Mouse (Mus musculus): ENCODE data around the gene Nt5c3b.
A peak's percentile ranks its signal among the peaks of the same experiment; 100 is the strongest.

Nt5c3b gene

DNA sequence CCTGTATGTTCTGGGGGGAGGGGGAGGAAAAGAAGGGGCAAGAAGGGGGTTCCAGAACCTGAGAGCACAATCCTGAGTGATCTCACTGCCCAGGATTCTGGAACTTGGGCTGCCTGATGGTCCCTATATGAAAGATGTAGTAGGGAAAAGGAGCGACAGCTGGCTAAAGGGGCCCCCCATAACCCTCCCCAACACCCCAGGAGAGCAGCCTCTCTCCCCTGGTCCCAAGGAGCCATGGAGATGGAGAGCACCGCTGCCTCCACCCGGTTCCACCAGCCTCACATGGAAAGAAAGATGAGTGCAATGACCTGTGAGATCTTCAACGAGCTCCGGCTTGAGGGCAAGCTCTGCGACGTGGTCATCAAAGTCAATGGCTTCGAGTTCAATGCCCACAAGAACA is at the start of gene Nt5c3b, which contains the start of gene Klhl10:
TSS of gene Nt5c3b (minus strand) at position 12 of the 400 bp plus-strand sequence.
TSS of gene Klhl10 (plus strand) at position 121 of the 400 bp plus-strand sequence.
- no peak for DNase-seq

DNA sequence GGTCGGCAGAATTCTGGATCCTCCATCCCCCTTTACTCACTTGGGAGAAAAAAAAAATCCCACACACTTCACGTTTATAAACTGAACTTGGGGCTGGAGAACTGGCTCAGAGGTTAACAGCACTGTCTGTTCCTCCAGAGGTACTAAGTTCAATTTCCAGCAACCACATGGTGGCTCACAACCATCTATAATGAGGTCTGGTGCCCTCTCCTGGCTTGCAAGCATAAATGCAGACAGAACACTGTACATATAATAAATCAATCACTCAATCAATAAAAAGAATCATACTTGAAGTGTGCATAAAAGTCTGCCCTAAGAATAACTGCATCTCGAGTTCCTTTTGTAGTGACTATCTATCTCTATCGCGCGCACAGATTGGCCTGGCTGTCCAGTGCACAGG is 49.3 kb upstream of the Nt5c3b start:
- DNase-seq = no peak

DNA sequence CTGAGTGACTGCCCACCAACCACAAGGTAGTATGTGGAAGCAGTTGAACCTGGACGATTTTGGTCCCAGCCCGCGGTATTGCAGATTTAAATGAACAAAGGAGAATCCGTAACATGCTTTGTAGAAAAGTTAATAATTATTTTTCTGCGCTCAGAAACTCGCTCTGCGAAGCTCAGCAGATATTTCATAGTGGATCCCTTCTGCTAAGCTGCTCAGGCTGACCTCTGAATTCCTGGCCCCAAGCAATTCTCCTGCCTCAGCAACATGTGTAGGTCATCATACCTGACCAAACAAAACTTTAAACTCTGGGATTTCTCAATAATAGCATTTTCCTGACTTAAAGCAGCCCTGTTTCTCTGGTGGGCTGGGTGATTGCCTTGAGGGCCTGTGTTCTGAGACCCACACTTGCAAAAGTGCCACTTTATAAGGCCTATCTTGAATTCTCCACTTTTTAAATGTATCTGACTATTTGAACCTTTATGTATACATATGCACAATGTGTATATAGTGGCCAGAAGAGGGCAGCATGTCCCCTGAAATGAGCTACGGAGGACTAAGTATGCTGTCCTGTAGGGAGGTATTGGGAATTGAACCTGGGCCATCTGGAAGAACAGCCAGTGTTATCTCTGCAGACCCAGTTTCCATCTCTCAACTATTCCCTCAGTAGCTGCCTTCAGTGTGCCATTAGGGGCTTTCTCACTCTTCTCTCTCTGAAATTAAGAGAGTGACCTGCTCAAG is 44.4 kb upstream of the Nt5c3b start:
- peak; percentile 74 to 75 for DNase-seq

DNA sequence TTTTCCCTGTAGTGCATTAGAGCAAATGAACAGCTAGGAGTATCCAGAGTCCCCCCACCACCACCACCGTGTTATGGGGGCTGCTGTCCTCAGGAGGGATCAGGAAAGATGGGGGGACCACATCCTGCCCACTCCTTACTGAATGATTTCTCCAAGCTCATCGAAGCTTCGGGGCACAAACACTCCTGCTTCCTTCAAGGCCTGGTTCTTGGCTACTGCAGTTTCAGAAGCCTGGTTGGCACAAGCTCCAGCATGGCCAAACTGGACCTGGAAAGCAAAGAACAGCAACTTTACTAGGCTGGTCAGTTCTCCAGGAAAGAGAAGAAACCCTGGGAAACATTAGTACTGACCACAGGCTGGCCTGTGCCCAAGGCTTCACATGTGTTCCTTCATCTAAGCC is 42.9 kb upstream of the Nt5c3b start:
- DNase-seq = no peak

DNA sequence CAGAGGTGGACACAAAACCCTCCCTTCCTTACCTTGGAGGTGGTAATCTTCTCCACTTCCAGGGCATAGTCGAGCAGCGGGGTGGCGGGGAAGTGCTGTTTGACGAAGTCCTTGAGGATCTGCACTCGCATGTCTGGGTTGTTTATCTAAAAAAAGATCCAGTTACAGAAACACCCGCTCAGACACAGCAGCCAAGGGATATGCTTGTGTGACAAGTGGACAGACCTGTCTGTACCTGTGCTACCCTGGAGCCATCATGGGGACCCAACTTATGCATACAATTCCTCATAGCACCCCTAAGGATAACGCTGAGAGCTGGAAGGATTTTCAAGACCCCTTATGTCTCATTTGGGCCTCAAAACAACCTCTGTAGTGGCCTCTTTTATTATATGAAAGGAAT is 37.5 kb upstream of the Nt5c3b start:
- DNase-seq = no peak

DNA sequence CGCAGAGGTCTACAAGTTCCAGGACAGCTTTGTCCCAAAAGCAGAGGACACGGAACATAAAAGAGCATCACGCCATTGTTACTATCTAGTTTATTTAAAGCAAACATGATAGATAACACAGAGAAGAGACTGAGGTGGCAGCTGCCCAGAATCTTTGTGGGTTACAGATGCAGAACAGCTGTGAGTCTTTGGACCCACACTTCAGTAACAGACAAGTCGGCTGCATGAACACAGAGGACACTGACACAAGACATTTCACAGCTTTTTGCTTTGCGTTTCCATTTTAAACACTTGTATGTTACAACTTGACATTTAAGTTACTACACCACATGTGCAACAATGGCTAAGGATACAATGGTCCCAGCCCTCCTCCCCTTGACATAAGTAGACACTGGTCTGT is 34.7 kb upstream of the Nt5c3b start:
- no peak for DNase-seq

DNA sequence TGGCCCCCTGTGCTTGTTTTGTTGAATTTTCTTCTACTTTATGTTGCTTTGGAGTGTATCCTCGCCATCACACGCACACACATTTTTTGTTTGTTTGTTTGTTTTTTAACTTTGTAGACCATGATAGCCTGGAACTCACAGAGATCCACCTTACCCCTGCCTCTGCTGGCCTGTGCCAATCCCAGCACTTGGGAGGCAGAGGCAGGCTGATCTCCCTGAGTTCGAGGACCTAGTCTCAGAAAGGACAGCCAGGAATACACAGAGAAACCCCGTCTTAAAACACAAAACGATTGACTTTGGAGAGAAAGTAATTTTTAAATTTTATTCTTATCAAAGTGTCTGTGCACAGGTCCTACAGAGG is 31.3 kb upstream of the Nt5c3b start:
- DNase-seq = no peak

DNA sequence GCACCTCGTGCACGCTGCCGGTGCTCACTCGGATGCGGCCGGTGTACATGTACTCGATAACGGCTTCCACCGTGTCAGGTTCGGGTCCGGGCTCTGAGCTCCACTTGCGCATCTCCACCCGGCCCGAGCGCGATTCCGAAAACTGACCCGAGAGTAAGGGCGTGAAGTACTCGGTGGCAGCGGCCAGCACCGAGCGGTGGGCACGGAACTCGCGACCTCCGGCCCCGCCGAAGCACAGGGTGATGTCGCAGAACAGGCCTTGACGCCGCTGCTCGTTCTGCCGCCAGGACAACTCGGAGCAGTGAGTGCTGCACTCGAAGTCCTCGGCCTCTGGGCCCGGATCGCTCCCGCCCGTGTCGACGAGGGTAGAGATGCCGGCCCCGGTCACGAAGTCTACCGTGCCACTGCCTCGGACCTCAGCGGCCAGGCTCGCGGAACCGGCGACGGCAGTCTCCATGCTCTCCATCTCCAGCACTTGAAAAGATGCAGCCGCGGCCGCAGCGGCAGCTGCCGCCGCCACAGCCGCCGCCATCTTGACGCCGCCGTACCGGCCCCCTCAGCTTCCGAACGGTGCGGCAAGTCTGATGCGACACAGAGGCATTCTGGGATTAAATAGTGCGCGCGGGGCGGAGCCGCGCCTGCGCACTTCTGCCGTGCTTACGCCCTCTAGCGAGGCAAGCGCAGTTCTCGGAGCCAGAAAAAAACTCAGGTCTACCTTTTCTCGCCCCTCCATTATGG is 30.8 kb upstream of the Nt5c3b start, which contains the start of gene Klhl11:
TSS of gene Klhl11 (minus strand) at position 545 of the 738 bp plus-strand sequence.
- DNase-seq = peak; percentile 92 to 95

DNA sequence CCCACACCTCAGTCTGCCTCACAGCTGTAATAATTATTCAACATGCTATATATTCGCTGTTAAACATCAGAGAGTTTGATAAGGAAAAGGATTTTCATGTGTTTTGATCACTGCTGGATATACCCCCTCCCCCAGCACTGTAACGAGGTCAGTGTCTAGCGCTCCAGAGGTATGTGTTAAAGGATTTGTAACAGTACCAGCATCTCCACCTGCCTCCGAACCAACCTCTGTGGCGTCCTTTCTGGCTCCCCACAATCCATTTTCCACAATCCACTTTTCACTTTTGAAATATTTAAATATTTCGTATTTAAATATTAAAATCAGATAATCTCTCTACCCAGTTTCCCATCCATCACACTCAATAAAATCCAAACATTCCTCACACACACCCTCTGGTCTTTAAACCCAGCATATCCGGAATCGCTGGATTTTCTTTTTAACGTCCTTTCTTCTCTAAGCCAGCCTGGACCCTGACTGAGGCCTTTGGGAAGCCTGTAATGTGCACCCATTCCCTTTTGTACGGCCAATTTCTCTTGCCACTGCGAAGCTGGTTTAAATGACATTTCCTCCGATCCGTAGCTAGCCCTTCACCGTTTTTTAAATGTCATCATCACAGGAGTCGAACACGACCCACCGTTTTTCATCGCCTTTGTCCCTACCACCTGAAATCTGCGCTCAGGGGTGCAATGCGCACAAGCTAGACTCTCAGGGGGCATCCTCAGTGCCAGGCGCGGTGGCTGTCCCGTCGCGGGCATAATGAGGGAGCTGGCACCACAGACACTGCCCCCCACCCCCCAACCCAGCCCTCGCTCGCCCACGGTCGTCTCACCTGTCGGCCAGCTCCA is 30.0 kb upstream of the Nt5c3b start:
- peak in 1 of 2 experiments; percentile 24 for DNase-seq

DNA sequence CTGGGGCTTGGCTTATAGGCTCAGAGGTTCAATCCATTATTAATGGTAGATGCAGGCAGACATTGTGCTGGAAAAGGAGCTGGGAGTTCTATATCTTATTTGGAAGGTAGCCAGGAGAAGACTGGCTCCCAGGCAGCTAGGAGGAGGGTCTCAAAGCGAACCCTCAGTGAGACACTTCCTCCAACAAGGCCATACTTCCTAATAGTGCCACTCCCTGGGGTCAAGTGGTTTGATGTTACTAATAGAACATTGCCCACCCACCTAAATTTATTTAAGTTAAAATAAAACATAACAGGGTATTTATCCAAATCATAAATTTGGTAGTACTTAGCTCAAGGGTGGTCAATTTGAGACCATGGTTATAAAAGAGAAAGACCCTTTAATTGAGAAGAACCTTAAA is 24.2 kb upstream of the Nt5c3b start:
- DNase-seq = no peak

DNA sequence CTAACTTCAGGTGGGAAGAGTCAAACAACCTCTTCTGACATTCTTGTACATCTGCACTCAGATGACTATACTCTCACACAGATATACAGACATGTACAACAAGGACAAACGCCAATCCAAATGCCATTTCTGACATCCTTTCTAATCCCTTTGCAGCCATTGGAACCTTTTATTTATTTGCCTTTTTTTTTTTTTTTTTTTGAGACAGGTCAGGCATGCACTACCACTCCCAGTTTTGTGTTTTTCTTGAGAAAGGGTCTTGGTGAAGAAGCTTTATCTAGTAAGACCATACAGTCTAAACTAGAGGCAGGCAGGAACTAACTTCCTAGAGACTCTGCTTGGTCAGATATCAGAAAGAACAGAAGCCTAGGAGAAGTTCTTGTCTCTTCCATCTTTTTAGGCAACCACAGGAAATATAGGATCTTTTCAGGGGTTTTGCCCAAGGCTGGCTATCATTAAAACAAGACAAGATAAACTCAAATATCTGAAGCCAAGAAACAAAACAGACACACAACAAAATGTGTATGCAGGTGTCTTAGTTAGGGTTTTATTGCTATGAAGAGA is 23.7 kb upstream of the Nt5c3b start:
- DNase-seq = no peak

DNA sequence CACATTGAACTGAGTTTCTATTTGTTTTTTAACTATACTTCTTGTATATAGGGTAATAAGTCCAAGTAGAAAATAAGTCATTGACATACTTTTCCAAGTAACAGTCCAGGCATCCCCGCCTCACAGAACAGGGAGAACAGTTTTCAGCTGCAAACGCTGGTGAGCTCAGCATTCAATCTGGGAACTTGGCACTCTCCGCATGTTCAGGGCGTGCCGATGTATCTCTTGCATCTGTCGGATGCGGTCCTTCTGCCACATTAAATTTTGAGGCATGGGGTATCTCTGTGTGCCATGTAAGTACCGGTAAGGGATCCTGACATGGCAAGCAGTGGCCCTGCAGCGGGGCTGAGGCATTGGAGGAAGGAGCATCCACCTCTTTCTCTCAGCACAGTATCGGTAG is 21.1 kb upstream of the Nt5c3b start:
- peak; percentile 19 to 29 for DNase-seq

DNA sequence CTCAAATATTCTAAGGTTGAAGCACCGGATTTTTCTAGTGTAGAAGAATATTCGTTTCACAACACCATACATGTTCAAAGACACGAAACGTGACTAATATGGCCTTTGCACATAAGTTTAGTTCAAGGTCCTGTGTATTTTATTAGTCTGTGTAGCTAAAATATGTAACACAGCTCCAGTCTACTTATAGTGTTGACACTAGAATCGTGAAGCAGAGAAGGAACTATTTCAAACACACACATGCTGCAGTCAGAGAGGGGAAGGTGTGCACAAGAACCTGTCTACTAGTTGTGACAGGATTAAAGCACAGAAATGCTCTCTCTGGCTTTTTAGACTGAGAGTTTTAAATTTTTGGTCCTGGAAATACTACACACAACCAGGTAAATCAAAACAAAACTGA is 16.1 kb upstream of the Nt5c3b start:
- DNase-seq = no peak

DNA sequence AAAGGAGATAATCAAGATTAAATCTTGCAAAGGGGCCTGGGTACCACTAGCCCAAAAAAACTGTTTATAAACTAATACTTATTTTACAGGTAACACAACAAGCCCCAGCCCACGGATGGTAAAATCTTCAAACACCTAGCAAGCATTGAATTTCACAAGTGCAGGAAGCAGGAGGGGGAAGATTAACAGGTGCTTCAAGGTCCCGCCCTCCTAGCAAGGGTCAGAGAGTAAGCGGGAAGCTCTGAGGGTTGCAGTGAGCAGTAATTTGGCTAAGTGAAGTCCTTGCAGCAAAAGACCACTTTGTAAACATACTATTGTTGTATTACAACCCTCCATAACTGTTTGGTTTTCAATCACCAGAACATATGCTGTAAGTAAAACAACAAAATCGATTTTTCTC is 15.6 kb upstream of the Nt5c3b start:
- DNase-seq = no peak

DNA sequence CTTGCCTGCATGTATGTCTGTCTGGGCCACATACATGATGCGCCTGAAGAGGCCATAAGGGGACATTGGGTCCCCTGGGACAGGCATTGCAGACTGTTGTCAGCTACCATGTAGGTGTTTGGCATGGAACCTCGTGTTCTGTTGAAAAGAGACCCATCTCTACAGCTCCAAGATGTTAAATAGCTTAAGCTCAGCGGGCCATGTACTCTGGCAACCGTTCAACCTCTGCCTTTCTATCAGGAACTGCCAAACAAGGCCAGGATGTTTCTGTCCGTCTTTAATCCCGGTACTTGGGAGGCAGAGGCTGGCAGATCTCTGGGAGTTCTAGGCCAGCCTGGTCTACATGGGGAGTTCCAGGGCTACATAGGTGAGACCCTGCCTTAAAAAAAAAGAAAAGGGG is 1.0 kb upstream of the Nt5c3b start:
- DNase-seq = peak; percentile 38 to 50

DNA sequence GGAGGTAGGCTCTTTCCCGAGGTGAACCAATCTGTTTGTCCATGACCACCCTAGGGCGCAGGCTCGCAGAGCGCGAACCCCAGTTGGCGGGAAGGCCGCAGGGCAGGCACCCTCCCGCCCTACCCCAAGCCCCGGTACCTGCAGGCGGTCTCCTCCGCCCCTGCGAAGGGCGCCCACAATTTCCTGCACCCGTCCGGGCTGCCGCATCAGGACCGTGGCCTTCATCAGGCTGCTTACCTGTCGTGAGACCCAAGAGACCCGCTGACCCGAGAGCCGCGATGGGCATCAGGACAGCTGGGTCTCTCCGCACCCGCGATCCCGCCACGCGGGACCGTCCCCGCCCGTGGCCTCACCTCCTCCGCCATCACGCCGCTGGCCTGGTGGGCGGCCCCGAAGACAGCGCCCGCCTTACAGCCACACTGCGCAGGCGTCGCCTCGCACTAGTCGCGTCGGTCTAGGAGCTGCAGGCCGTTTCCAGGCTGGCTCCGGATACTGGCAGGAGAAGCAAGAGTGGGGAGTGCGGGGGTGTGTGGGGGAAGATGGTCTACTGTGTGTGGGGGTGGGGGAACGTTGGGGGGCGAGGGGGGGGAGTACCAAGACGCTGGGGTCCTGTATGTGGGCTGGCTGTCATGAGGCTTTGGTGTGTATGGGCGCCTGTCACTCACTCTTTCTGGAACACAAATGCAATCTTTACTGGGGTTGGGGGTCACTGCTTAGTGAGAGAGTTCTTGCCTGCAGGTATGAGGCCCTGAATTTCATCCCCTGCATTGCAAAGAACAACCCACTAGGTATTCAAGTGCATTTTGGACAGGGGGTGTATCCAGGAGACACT is 701 bp downstream of the Nt5c3b start:
- peak; percentile 88 to 90 for DNase-seq

DNA sequence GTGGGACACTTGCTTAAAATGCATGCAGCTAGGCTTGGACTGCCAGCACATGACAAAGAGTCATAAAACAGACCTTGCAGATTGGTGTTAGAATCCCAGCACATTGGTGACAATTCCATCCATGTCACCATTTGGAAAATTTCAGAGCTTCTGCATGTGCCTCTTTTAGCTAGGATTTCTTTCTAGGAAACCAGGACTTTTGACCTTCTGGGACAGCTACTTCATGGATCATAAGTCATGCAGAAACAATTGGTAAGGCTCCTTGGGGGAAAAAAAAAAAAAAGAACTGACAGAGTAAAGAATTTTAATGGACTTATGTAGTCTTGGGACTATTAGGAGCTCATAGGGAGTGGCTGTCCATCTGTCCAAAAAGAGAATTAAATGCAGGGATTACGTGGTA is 3.7 kb downstream of the Nt5c3b start:
- no peak for DNase-seq

DNA sequence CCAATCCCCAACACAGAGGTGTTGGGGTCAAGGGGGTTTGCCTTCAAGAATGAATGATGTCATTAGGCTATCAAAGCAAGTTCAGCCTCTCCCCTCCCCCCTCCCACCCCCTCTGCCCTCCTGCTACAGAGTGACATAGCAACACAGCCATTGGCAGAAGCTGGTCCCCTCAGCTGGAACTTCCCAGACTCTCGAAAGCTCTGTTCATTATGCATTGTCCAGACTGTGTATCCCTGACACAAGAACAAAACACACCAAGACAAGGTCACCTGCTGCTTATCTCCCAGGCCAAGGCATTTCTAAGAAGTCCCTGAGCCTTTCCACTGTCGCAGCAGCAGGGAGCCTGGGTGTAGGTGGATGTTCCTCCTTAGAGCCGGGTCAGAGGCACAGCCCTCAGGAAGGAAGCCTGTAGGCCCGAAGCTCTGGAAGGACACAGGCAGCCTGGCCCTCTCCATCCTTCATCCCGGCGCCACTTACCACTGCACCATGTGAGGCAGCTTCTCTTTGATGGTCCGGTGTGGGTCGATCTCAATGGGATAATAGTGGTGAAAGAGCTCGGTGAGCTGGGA is 5.8 kb downstream of the Nt5c3b start:
- DNase-seq = no peak

DNA sequence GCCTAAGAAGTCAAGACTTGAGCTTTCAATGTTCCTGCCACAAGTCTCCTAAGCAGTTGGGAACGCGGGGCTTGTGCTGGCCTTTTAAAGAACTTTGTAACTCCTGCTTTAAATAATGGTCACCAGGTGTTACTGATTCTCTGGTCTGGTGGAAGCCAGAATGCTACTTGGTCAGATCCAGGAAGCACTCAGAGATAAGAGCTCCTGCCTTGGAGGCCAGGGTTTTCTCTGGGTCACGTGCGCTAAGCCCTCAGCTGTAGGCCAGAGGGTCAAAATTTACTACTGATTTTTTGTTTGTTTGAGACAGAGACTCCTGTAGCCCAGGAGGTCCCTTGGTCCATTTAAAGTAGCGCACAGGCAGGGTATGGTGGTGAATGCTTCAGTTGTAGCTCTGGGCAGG is 9.6 kb downstream of the Nt5c3b start:
- DNase-seq = no peak

DNA sequence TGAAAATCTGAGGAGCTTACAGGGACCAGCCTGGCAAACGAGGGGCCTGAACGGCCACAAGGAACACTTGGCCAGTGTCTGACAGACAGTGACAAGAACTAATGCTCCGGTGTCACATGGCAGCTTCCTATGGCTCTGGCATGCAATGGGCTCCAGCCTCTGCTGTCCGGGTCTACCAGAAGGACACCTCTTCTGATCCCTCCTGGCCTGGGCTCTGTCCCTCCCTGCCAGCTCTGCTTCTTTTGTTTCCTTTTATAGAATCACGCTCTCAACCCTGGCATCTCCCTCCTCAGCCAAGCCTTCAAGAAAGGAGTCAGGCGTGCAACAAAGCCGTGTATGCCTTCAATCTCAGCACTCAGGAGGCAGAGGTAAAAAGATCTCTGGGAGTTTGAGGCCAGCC is 11.6 kb downstream of the Nt5c3b start:
- peak in 1 of 2 experiments; percentile 42 for DNase-seq

DNA sequence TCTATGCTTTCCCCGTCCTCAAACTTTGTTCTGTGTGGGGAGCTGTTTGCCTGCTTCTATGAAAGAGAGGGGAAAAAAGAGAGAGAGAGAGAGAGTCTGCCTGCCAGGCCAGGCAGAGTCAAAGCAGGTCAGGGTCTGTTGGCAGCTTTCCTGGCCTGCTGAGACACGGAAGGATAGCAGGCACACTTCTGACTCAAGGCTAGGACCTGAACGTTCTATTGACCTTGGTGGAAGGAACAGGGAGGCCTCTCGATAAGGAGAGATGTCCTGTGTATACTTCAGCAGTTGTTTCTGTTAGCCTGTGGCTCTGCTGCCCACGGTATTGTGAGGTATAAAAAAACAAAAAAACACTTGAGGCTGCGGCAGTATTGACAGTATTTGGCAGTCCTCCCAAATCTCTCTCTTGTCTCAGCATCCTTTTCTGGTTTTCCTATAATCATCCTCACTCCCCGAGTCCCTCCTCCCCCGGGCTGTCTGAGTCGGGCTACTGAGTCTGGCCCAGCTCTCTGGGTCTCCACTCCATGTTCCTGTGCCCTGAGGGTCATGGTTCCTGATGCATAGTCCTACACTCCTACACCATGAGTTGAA is 12.9 kb downstream of the Nt5c3b start:
- DNase-seq = peak; percentile 67 to 72

All from cerebellum, postnatal 14 days (tissue).